Mouse (Mus musculus): ENCODE measurements at regions not wholly inside any gene's neighbourhood (a gene's known extent, or its start where the extent isn't known, plus 50 kb on each side); places are given as distances from the start of the nearest gene placed in this dataset.

GRCm38 (mm10) chr8:128183081-128183480, 175.3 kb upstream of the Nrp1 start:
- no peak for TF ChIP-seq REST (IDR thresholded peaks at IDR 0.05; ENCODE audit: insufficient read depth, insufficient read length)
- TF ChIP-seq POLR2A (IDR thresholded peaks at IDR 0.05; ENCODE audit: insufficient read length, low read depth), result no peak
- no peak for TF ChIP-seq MAX (IDR thresholded peaks at IDR 0.05; ENCODE audit: low read depth)
- TF ChIP-seq TCF12 (IDR thresholded peaks at IDR 0.05; ENCODE audit: insufficient read depth, poor library complexity, severe bottlenecking), result no peak

Data from myocyte (in vitro differentiated cells).